Mouse (Mus musculus) embryonic facial prominence, embryonic 11.5 days (tissue): Measurements from ENCODE around the gene Agps. TPM values are rescaled to one million over a fixed set of nuclear protein-coding genes. Genes with fewer than 3 reads are reported as not detected.

Experiments used
- ATAC-seq: fragments of 200-750 bp; cut with Nextera tagmentation; replicated peaks from 2 replicates; pipeline ENCODE4 v1.8.0; 2017; ENCODE audit warnings: low read depth; ENCODE audit not compliant: insufficient number of reproducible peaks, low FRiP score, low TSS enrichment
- DNase-seq: peaks from one replicate; pipeline ENCODE4 v3.0.0-alpha.2; 2015; ENCODE audit warnings: low spot score
- H3K27ac ChIP-seq: fragments of 300-500 bp; sonication (generic); replicated peaks from 2 replicates; pipeline ENCODE4 v1.5.1; 2014; ENCODE audit warnings: mild to moderate bottlenecking, low read depth, low read length, control low read depth
- H3K27me3 ChIP-seq: fragments of 300-500 bp; sonication (generic); 2 replicates; pipeline ENCODE4 v1.6.1; 2014; ENCODE audit warnings: mild to moderate bottlenecking, low read length, moderate library complexity, mixed read lengths; ENCODE audit not compliant: control insufficient read depth, insufficient read depth
- H3K36me3 ChIP-seq: fragments of 300-500 bp; sonication (generic); replicated peaks from 2 replicates; pipeline ENCODE4 v1.6.1; 2014; ENCODE audit warnings: low read depth, mild to moderate bottlenecking, low read length, moderate library complexity, mixed read lengths; ENCODE audit not compliant: control insufficient read depth, insufficient read depth
- H3K4me1 ChIP-seq: fragments of 300-500 bp; sonication (generic); 2 replicates; pipeline ENCODE4 v1.6.1; 2014; ENCODE audit warnings: low read length, mixed read lengths; ENCODE audit not compliant: control insufficient read depth, insufficient read depth
- H3K4me2 ChIP-seq: fragments of 300-500 bp; sonication (generic); 2 replicates; pipeline ENCODE4 v1.6.1; 2014; ENCODE audit warnings: low read depth, mild to moderate bottlenecking, control low read depth, low read length, moderate library complexity
- H3K4me3 ChIP-seq: fragments of 300-500 bp; sonication (generic); 2 replicates; pipeline ENCODE4 v1.5.1; 2014; ENCODE audit warnings: low read depth, low read length, control low read depth
- H3K9ac ChIP-seq: fragments of 300-500 bp; sonication (generic); replicated peaks from 2 replicates; pipeline ENCODE4 v1.6.1; 2014; ENCODE audit warnings: mild to moderate bottlenecking, control low read depth, low read length
- H3K9me3 ChIP-seq: fragments of 300-500 bp; sonication (generic); replicated peaks from 2 replicates; pipeline ENCODE4 v1.6.1; 2016; ENCODE audit warnings: mild to moderate bottlenecking, low read length, inconsistent platforms, mixed read lengths; ENCODE audit not compliant: control insufficient read depth
- WGBS: fragments of 180-500 bp; shearing (Covaris S2); extraction: QIAGEN DNeasy Blood & Tissue Kit; methylation state at CpG from one replicate; pipeline ENCODE4 v1.1.7; 2014; 5-methylcytosine and 5-hydroxymethylcytosine counted together
- polyA plus RNA-seq: library from polyadenylated mRNA; unstranded; fragments of >200 nt; fragmentation: Nextera tagmentation; extraction: Ambion mirVana; gene quantifications from 2 replicates; pipeline ENCODE4 v1.2.1, GENCODE M21; 2014

Gene Agps
- polyA plus RNA-seq: 44.2 and 45.3 TPM in 2 replicates

- DNase-seq: peak; percentile 87
- Histone ChIP-seq H3K9ac (peak within 1 kb of the TSS; percentile 91), H3K4me1 (no peaks in the 10 kb centered on the region), H3K27me3 (no peaks in the 10 kb centered on the region), H3K36me3 (no peaks in the 10 kb centered on the region), H3K4me3 (peak within 1 kb of the TSS; percentile 88), H3K9me3 (no peaks in the 10 kb centered on the region), H3K27ac (peak within 1 kb of the TSS; percentile 60), H3K4me2 (peak within 1 kb of the TSS; percentile 72)
- WGBS: under 1% methylated on average over 86 of the region's 86 CpGs
- ATAC-seq: peak; percentile 92
These were observed at the start of gene Agps for GRCm38 (mm10) chr2:75831881-75832633. Gene Agps, plus strand, starts transcription at chr2:75832177.

GRCm38 (mm10) chr2:75786075-75786474, 45.9 kb upstream of the Agps start:
- no peak overlapping the region for H3K9ac ChIP-seq
- H3K9me3 ChIP-seq: no peaks in the 10 kb centered on the region
- H3K27me3 ChIP-seq: no peaks in the 10 kb centered on the region
- no peaks in the 10 kb centered on the region; the same call in 1 of the 2 replicates for H3K4me1 ChIP-seq
- no peaks in the 10 kb centered on the region for H3K36me3 ChIP-seq
- H3K27ac ChIP-seq: no peak overlapping the region
- no peak overlapping the region for H3K4me2 ChIP-seq
- DNase-seq (peak; percentile 82), ATAC-seq (no peak)
- H3K4me3 ChIP-seq: no peak overlapping the region
- 20% methylated on average over 6 of the region's 6 CpGs for WGBS

GRCm38 (mm10) chr2:75788511-75788910, 43.5 kb upstream of the Agps start:
- DNase-seq: no peak
- H3K4me3 ChIP-seq: no peak overlapping the region

GRCm38 (mm10) chr2:75789959-75790523, 41.9 kb upstream of the Agps start:
- WGBS: 21% methylated on average over 14 of the region's 14 CpGs
- DNase-seq (peak; percentile 50), ATAC-seq (no peak)
- Histone ChIP-seq H3K4me3 (no peak overlapping the region), H3K4me1 (no peaks in the 10 kb centered on the region; the same call in 1 of the 2 replicates), H3K9ac (no peak overlapping the region), H3K36me3 (no peaks in the 10 kb centered on the region), H3K9me3 (no peaks in the 10 kb centered on the region), H3K27me3 (no peaks in the 10 kb centered on the region), H3K4me2 (no peak overlapping the region; the same call in 1 of the 2 replicates), H3K27ac (no peak overlapping the region)

More at GRCm38 (mm10) chr2:75788511-75788910, 43.5 kb upstream of the Agps start:
- no peak for ATAC-seq
- H3K4me2 ChIP-seq: no peak overlapping the region
- H3K36me3 ChIP-seq: no peaks in the 10 kb centered on the region
- no peaks in the 10 kb centered on the region; the same call in 1 of the 2 replicates for H3K4me1 ChIP-seq
- 59% methylated on average over 3 of the region's 3 CpGs for whole genome bisulfite sequencing
- H3K9ac ChIP-seq: no peak overlapping the region
- H3K9me3 ChIP-seq: no peaks in the 10 kb centered on the region
- H3K27me3 ChIP-seq: no peaks in the 10 kb centered on the region
- no peak overlapping the region for H3K27ac ChIP-seq

GRCm38 (mm10) chr2:75791561-75792308, 40.2 kb upstream of the Agps start:
- H3K27me3 ChIP-seq: no peaks in the 10 kb centered on the region
- no peak overlapping the region for H3K27ac ChIP-seq
- H3K4me3 ChIP-seq: no peak overlapping the region
- DNase-seq (no peak), ATAC-seq (no peak)
- H3K4me2 ChIP-seq: no peak overlapping the region
- no peaks in the 10 kb centered on the region; the same call in 1 of the 2 replicates for H3K4me1 ChIP-seq
- no peak overlapping the region for H3K9ac ChIP-seq
- no peaks in the 10 kb centered on the region for H3K9me3 ChIP-seq
- no peaks in the 10 kb centered on the region for H3K36me3 ChIP-seq
- 66% methylated on average over 18 of the region's 18 CpGs for WGBS

GRCm38 (mm10) chr2:75792377-75793203, 39.4 kb upstream of the Agps start:
- Histone ChIP-seq H3K4me1 (no peaks in the 10 kb centered on the region; the same call in 1 of the 2 replicates), H3K9me3 (no peaks in the 10 kb centered on the region), H3K9ac (no peak overlapping the region), H3K36me3 (no peaks in the 10 kb centered on the region), H3K27ac (no peak overlapping the region), H3K4me2 (no peak overlapping the region), H3K27me3 (no peaks in the 10 kb centered on the region), H3K4me3 (no peak overlapping the region)
- ATAC-seq: no peak
- DNase-seq: peak; percentile 61
- WGBS: 45% methylated on average over 12 of the region's 12 CpGs

GRCm38 (mm10) chr2:75796181-75796580, 35.8 kb upstream of the Agps start:
- H3K4me3 ChIP-seq: no peak overlapping the region
- no peak overlapping the region for H3K27ac ChIP-seq
- no peaks in the 10 kb centered on the region for H3K27me3 ChIP-seq
- H3K9me3 ChIP-seq: no peaks in the 10 kb centered on the region
- DNase-seq: no peak
- no peak for ATAC-seq
- no peaks in the 10 kb centered on the region for H3K4me1 ChIP-seq
- H3K36me3 ChIP-seq: no peaks in the 10 kb centered on the region
- no peak overlapping the region for H3K9ac ChIP-seq
- no peak overlapping the region for H3K4me2 ChIP-seq
- 82% methylated on average over 2 of the region's 2 CpGs for WGBS
